Mouse (Mus musculus) kidney, adult 8-10 months (tissue): ENCODE data around the gene Man2a1.
"Not testable (repeated sequence)": the region's sequence is repeated elsewhere in the genome, so short reads cannot be mapped to it uniquely, and the experiment has no call there.

Source experiments
- DNase-seq, 2 experiments: peaks; one replicate each; pipeline ENCODE4 v3.0.0; 2022

Man2a1 gene

GRCm38 (mm10) chr17:64719760-64720159 lies 119.2 kb downstream of the Man2a1 start:
- DNase-seq = no peak

DNA sequence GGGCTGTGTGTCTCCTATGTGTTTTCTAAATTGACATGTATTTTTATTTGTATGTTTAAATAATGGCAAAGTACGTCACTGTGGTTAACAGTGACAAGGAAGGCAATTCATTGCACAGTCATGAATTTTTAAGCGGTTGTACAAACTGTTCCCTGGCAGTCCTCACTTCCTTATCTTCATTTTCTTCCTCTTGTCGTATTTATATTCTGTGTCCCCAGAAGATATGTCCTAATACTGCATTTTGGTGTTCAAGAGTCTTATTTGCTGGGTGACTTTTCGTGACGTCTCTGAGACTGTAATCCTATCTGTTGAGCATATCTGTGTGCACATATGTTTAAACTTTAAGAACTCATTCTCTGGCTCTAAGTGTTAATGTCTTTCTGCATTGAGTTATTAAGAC lies 120.6 kb downstream of the Man2a1 start:
- no peak for DNase-seq

GRCm38 (mm10) chr17:64723162-64723561 lies 122.6 kb downstream of the Man2a1 start:
- no peak for DNase-seq

DNA sequence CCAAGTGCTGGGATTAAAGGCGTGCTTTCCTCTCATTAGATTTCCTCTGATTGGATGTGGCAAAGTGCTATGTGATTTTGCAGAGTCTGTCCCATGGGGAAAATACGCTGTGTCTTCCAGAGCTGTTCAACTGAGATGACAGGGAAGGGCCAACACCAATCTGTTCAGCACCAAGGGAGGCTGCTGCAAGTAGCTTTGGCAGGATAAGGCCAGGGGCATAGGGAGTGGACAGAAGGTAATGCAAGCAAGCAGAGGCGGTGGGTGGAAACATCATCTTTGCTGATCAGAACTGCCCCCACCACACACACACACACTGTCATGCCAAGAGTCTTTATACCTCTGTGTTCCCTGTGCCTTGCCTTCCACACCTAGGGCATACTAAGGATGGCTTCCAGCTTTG lies 124.7 kb downstream of the Man2a1 start:
- DNase-seq = no peak

- no peak for DNase-seq
Measured at GRCm38 (mm10) chr17:64726032-64726431, 125.5 kb downstream of the Man2a1 start.

DNA sequence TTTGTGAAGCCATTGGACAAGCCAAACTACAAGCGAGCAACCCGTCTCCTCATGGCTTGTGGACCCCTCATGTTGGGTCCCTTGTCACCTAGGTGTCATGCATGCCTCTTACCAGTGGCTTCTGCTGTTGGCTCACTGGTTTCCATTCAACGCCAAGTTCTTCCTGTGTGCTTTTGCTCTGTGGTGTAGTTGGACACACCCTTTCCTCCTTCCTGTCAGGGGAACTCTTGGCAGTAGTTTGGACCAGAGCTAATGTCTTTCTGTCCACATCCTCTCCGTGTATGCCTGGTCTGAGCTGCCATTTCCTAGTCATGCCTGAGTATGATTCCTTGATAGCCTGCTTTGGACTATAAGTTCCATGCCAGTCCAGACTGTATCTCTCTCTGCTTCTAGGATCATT lies 135.0 kb downstream of the Man2a1 start:
- no peak for DNase-seq

DNA sequence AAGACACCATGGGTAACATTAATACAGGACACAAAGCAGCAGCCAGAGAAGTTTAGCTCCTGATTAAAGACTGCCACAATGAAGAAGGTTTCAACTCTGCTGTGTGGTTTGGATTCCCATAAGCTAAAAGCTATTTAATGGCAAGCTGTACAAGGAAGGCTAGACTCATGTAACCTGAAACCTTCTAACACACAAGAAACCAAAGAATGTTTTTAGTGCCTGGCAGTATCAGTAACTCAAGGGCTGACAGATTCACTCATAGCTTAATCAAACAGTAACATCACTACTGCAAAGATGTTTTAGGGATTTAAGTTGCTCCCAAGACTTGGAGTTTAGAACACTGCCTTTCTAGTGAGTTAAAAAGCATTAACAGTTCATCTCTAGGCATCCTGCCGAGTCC lies 137.4 kb downstream of the Man2a1 start:
- no peak for DNase-seq

DNA sequence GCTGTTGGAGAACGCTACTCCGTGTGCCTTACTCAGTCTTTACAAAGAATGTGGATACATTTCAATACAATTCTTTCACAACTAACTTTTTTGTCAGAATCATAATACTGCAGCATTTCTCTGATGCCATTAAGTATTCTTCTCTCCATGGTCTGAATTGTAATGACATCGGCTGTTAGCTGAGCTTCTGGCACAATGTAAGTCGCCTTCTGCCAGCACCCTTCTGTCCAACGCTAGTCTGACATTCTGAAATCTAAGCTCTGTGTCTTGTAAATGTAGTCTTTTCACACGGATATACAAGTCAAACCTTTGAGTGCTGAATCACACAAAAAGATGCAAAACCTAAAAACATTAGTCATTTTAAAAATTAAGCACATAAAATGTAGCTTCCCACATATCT lies 138.6 kb downstream of the Man2a1 start:
- DNase-seq = no peak

DNA sequence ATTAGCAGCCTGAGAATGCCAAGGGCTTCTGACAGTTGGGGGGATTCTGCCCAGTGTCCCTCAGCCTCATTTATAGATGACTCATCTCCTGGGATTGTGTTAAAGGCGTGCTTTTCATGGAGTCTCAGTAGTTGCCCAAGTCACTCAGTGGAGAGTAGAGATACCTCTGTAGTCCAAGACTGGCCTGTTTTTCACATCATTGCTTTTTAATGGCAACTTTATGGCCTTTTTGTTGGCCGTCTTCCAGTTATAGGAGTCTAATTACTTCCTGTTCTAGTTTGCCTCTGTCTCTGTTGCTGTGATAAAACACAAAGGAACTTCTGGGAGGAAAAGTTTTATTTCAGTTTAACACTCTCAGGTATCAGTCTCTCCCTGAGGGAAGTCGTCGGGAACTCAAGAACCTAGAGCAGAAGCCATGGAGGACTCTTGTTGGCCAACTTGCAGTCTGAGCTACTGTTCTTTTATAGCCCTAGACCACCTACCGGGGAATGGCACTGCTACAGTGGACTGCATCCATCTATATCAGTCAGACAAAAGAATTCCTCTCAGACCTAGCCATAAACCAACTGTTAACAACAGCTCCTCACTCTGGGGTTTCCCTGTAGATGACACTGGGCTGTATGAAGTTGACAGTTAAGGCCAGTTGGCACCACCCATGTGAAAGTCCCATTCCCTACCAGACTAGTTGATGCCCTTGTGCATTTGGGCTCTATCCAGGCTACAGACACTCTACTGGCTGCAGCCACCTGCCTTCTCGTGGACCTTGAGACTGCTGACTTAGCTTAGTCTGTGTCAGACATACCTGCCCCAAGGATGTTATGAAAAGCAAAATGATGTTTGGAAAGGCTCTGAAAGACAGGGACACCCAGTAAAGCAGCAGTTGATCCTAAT lies 142.4 kb downstream of the Man2a1 start:
- DNase-seq = peak in 1 of 2 experiments; percentile 50

- DNase-seq = peak; percentile 60 to 63
Measured at GRCm38 (mm10) chr17:64743606-64744300, 143.2 kb downstream of the Man2a1 start.

- no peak for DNase-seq
Measured at GRCm38 (mm10) chr17:64746637-64747225, 146.2 kb downstream of the Man2a1 start.

- no peak for DNase-seq
Measured at GRCm38 (mm10) chr17:64747461-64747860, 146.9 kb downstream of the Man2a1 start.

DNA sequence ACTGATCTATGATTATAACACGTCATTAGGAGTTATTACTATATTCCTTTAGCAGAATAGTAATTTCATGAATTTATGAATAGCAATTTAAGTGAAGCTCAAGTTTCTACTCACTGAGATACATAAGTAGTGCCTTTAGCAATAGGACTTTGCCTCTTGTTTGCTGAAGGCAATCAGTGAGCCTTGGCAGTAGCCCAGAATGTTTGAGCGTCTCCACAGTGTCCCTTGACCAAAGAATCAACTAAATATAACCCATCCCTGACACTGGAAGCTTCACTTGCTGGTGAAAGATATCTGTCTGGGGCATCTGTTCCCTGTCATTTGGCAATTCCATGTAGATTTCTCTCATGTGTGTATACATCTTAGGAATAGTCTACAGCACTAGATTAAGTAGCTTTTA lies 147.6 kb downstream of the Man2a1 start:
- DNase-seq = peak; percentile 32 to 40

- DNase-seq = no peak
Measured at GRCm38 (mm10) chr17:64749146-64749545, 148.6 kb downstream of the Man2a1 start.

DNA sequence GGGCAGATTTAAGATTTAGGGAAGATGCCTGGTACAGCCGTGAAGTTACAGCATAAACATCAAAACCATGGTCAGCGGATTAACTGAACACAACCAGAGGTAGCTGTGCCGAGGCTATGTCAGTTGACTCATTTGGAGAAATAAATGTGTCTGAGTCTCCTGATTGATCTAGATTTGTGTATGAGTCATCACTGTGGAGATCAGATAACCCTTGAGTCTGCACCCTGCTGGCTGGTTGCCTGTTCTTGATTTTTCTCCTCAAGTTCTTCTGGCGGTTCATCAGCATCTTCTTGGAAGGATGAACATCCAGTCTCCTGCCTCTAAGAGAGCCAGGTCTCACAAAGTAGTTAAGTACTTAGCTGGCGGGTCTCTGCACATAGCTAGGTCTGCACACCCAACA lies 150.7 kb downstream of the Man2a1 start:
- no peak for DNase-seq

GRCm38 (mm10) chr17:64752126-64753019 lies 151.8 kb downstream of the Man2a1 start:
- DNase-seq = no peak

GRCm38 (mm10) chr17:64753507-64753906 lies 153.0 kb downstream of the Man2a1 start:
- no peak for DNase-seq

- DNase-seq = no peak
Measured at GRCm38 (mm10) chr17:64754142-64754863, 153.8 kb downstream of the Man2a1 start.

DNA sequence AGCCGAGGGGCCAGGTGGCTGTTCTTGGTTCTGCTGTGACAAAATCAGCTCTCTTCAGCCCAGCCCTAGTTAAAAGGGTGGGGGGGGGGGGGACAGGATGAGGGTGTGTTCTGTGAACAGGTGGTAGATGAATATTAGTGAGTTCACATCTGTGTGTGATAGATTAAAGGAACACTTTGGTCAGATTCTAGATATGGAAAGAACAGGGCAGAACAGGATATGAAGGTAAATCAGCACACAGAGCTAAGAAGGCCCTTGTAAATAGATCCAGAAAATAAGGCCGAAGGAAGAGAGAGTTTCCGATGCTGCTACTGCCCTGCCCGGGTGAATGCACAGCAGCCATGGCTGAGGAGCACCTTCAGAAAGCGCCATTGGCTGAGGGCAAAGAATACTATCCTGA lies 154.7 kb downstream of the Man2a1 start:
- DNase-seq = no peak

GRCm38 (mm10) chr17:64762651-64763050 lies 162.1 kb downstream of the Man2a1 start:
- DNase-seq = not testable (repeated sequence)

GRCm38 (mm10) chr17:64763491-64763890 lies 163.0 kb downstream of the Man2a1 start:
- no peak for DNase-seq
